Mouse (Mus musculus): ENCODE data around the gene Hdgf.

Gene Hdgf

GRCm38 (mm10) chr3:87909381-87909780 lies 3.3 kb downstream of the Hdgf start:
- no peak for DNase-seq (ENCODE audit: low spot score in 2 of 2)

GRCm38 (mm10) chr3:87909874-87910273 lies 3.8 kb downstream of the Hdgf start:
- no peak for DNase-seq (ENCODE audit: low spot score in 2 of 2)

GRCm38 (mm10) chr3:87910573-87911141 lies 4.5 kb downstream of the Hdgf start:
- DNase-seq (ENCODE audit: low spot score in 2 of 2): peak; percentile 50 to 75

GRCm38 (mm10) chr3:87913491-87913890 lies 7.4 kb downstream of the Hdgf start:
- no peak for DNase-seq (ENCODE audit: low spot score in 2 of 2)

GRCm38 (mm10) chr3:87913891-87914290 lies 7.8 kb downstream of the Hdgf start:
- DNase-seq (ENCODE audit: low spot score in 2 of 2): no peak

- no peak for DNase-seq (ENCODE audit: low spot score in 2 of 2)
These were observed 10.9 kb downstream of the Hdgf start for GRCm38 (mm10) chr3:87916990-87917389.

GRCm38 (mm10) chr3:87918551-87918950 lies 12.4 kb downstream of the Hdgf start:
- DNase-seq (ENCODE audit: low spot score in 2 of 2): no peak

- peak; percentile 67 to 72 for DNase-seq (ENCODE audit: low spot score in 2 of 2)
These were observed 13.4 kb downstream of the Hdgf start, which contains the start of gene Mrpl24 for GRCm38 (mm10) chr3:87919336-87920108. TSS of gene Mrpl24 (plus strand) at chr3:87919506.

- DNase-seq (ENCODE audit: low spot score in 2 of 2): no peak
These were observed 14.3 kb downstream of the Hdgf start for GRCm38 (mm10) chr3:87920270-87920943.

- DNase-seq (ENCODE audit: low spot score in 2 of 2): no peak
These were observed 18.9 kb downstream of the Hdgf start for GRCm38 (mm10) chr3:87924996-87925395.

- DNase-seq (ENCODE audit: low spot score in 2 of 2): no peak
These were observed 21.3 kb downstream of the Hdgf start for GRCm38 (mm10) chr3:87927452-87927851.

GRCm38 (mm10) chr3:87929341-87930077 lies 23.4 kb downstream of the Hdgf start:
- no peak for DNase-seq (ENCODE audit: low spot score in 2 of 2)

- peak; percentile 91 to 95 for DNase-seq (ENCODE audit: low spot score in 2 of 2)
These were observed 24.1 kb downstream of the Hdgf start, which contains the start of the genes Isg20l2 and Rrnad1 for GRCm38 (mm10) chr3:87930078-87930795. TSS of gene Isg20l2 (plus strand) at chr3:87930314. TSS of gene Rrnad1 (minus strand) at chr3:87930717.

GRCm38 (mm10) chr3:87934026-87934425 lies 27.9 kb downstream of the Hdgf start:
- no peak for DNase-seq (ENCODE audit: low spot score in 2 of 2)

GRCm38 (mm10) chr3:87934501-87934900 lies 28.4 kb downstream of the Hdgf start:
- DNase-seq (ENCODE audit: low spot score in 2 of 2): no peak

- no peak for DNase-seq (ENCODE audit: low spot score in 2 of 2)
These were observed 29.1 kb downstream of the Hdgf start for GRCm38 (mm10) chr3:87935201-87935600.

GRCm38 (mm10) chr3:87935776-87936175 lies 29.7 kb downstream of the Hdgf start:
- peak; percentile 72 to 90 for DNase-seq (ENCODE audit: low spot score in 2 of 2)

GRCm38 (mm10) chr3:87940611-87941010 lies 34.5 kb downstream of the Hdgf start:
- no peak for DNase-seq (ENCODE audit: low spot score in 2 of 2)

GRCm38 (mm10) chr3:87942471-87942870 lies 36.4 kb downstream of the Hdgf start:
- DNase-seq (ENCODE audit: low spot score in 2 of 2): no peak

- no peak for DNase-seq (ENCODE audit: low spot score in 2 of 2)
These were observed 37.5 kb downstream of the Hdgf start for GRCm38 (mm10) chr3:87943586-87943985.
